Mouse (Mus musculus) regulatory T cell (primary cell): ENCODE measurements around the gene Olfr676.
"Not testable (repeated sequence)": the region's sequence is repeated elsewhere in the genome, so short reads cannot be mapped to it uniquely, and the experiment has no call there.

Experiments used
- in situ Hi-C: fragments of 300-600 bp; cut with MboI, MseI; formaldehyde crosslinking; loops from one replicate; pipeline ENCODE4 v1.15.1; 2025; ENCODE audit warnings: high pct_unique_total_duplicates

Gene Olfr676

GRCm38 (mm10) chr7:105032398-105032797 lies at the start of gene Olfr676:
Gene Olfr676 (plus strand): TSS chr7:105032698.
- in situ Hi-C loops, result no loop called here

DNA sequence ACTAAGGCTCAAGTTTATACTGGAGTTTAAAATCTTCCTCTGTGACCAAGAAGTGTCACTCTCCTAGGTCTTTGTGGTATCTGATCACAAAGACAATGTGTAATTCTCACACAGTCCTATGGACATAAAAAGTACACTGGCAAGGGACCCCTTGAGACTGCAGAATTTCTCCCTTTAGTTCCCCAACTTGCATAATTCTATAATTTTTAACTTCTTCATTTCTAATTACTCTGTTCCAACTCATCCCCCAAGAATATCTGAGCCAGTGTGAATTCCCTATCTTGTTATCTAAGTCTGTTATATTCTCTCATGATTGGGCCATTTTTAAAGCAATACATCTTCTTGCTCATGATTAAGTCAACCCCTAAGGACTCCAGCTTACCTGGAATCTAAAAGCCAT lies 30.6 kb upstream of the Olfr676 start, which contains the start of gene Olfr672:
Gene Olfr672, minus strand, starts transcription at position 101 of the 400 bp plus-strand sequence.
- in situ Hi-C loops, result no loop called here

DNA sequence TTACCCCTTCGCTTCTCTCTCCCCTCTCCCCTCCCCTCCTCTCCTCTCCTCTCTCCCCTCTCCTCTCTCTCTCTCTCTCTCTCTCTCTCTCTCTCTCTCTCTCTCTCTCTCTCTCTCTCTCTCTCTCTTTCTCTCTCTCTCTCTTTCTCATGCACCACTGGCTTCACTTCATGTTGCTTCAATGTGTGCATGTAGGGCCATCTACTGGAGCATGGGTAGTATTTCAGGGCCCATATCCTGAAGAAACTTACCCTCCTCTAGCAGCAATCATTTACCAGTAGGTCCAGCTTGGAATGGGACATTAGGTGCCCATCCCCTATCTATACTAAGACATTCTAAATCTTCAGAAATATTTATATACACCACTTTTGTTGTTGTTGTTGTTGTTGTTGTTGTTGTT lies 10.0 kb upstream of the Olfr676 start:
- in situ Hi-C loops, result no loop called here

GRCm38 (mm10) chr7:105028360-105028759 lies 4.1 kb upstream of the Olfr676 start, which contains the start of gene Olfr675:
Gene Olfr675 (minus strand): TSS chr7:105028460.
- in situ Hi-C loops, result no loop called here

GRCm38 (mm10) chr7:105033836-105034235 lies 1.3 kb downstream of the Olfr676 start:
- in situ Hi-C loops, result not testable (repeated sequence)

- in situ Hi-C loops, result no loop called here
Observed at GRCm38 (mm10) chr7:105058951-105059350, 26.5 kb downstream of the Olfr676 start.

DNA sequence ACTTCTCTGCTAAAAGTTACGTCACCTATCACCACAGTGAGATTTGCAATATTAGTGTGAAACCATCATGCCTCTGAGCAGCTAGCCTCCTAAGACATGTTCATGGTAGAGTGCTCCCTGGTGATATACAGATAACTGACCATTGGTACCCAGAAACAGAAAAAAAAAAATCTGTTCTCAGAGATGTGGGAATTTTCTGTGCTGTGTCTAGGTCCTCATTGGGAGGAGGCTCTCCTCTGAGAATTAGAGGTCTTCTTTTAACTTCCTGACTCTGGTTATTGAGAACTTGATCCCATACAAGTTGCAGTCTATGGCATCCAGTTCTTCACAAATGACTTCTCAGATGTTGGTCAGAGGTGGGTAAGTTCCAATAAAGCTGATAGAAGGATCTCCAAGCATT lies 31.7 kb downstream of the Olfr676 start, which contains the start of gene Olfr678:
Gene Olfr678, plus strand, starts transcription at position 301 of the 400 bp plus-strand sequence.
- in situ Hi-C loops, result no loop called here

GRCm38 (mm10) chr7:105080905-105081304 lies 48.4 kb downstream of the Olfr676 start, which contains the start of gene Olfr679:
Gene Olfr679 (plus strand): TSS chr7:105081205.
- in situ Hi-C loops, result no loop called here
